Comparison of ENCODE assay signal across 11 mouse cellular contexts in genomic region chr5:115487942-115488580, GRCm38 (mm10). TPM values are rescaled to one million over a fixed set of nuclear protein-coding genes. Genes with fewer than 3 reads are reported as not detected.
DNase-seq lines count a peak whose midpoint lies in the region; ATAC-seq and TF ChIP-seq lines count a peak whose summit lies in the region.
"Had no signal": no experiment of that assay in that cellular context is flagged by ENCODE, and none has a peak within 500 bp of the region (broad histone marks: within the 10 kb centered on the region; RNA-seq: fewer than 3 reads in every experiment).

No protein-coding gene starts in this region.

- no peaks in the 10 kb centered on the region for H3K9me3 ChIP-seq in midbrain, embryonic 16.5 days (replicated peaks; ENCODE audit: control insufficient read depth, low read length, poor library complexity, severe bottlenecking)
- no peaks in the 10 kb centered on the region for H3K9me3 ChIP-seq in midbrain, embryonic 14.5 days (ENCODE audit: control insufficient read depth, low read length)
- no peaks in the 10 kb centered on the region for H3K9me3 ChIP-seq in hindbrain, embryonic 15.5 days

- H3K9ac ChIP-seq in heart, adult 2 months (ENCODE audit: low read depth, low read length) = no peak overlapping the region
- no peak overlapping the region for H3K9ac ChIP-seq in midbrain, embryonic 16.5 days (ENCODE audit: low read depth, low read length)
- no peak overlapping the region for H3K9ac ChIP-seq in midbrain, embryonic 14.5 days (replicated peaks; ENCODE audit: low read length)
- no peak overlapping the region for H3K9ac ChIP-seq in hindbrain, embryonic 15.5 days

- no peak for TF ChIP-seq POLR2A in heart, adult 2 months (IDR thresholded peaks at IDR 0.05; ENCODE audit: insufficient read depth, low read depth, low read length)
- TF ChIP-seq POLR2A in small intestine, adult 2 months (IDR thresholded peaks at IDR 0.05; ENCODE audit: low read depth, low read length) = no peak

- no peak for ATAC-seq in midbrain, embryonic 16.5 days
- no peak for ATAC-seq in midbrain, embryonic 14.5 days (ENCODE audit: low FRiP score, low TSS enrichment)
- ATAC-seq in hindbrain, embryonic 15.5 days (ENCODE audit: low FRiP score, low read depth) = no peak

- H3K4me1 ChIP-seq in heart, adult 2 months (ENCODE audit: control insufficient read depth, insufficient read depth, low read length) = peaks cover 4% of the 10 kb centered on the region
- H3K4me1 ChIP-seq in midbrain, embryonic 16.5 days (ENCODE audit: control insufficient read depth, insufficient read depth, low read length) = peaks cover 25% of the 10 kb centered on the region
- peaks cover 19% of the 10 kb centered on the region for H3K4me1 ChIP-seq in midbrain, embryonic 14.5 days (ENCODE audit: control insufficient read depth, insufficient read depth, low read length)
- peaks cover 36% of the 10 kb centered on the region for H3K4me1 ChIP-seq in hindbrain, embryonic 15.5 days (replicated peaks)
- H3K4me1 ChIP-seq in small intestine, adult 2 months (ENCODE audit: control insufficient read depth, insufficient read depth, insufficient read length, low read length) = peaks cover 7% of the 10 kb centered on the region; the same call in 1 of the 2 replicates

- H3K4me2 ChIP-seq in midbrain, embryonic 16.5 days (ENCODE audit: low read length) = peak overlapping the region; percentile 82; the same call in 1 of the 2 replicates
- no peak overlapping the region for H3K4me2 ChIP-seq in midbrain, embryonic 14.5 days (ENCODE audit: low read length)
- H3K4me2 ChIP-seq in hindbrain, embryonic 15.5 days = peak overlapping the region; percentile 74; the same call in 1 of the 2 replicates

- no peak overlapping the region for H3K4me3 ChIP-seq in heart, adult 2 months
- H3K4me3 ChIP-seq in midbrain, embryonic 16.5 days (ENCODE audit: low read depth, low read length) = no peak overlapping the region
- H3K4me3 ChIP-seq in midbrain, embryonic 14.5 days (replicated peaks; ENCODE audit: low read depth, low read length) = no peak overlapping the region
- H3K4me3 ChIP-seq in hindbrain, embryonic 15.5 days = peak overlapping the region; percentile 44; the same call in 1 of the 2 replicates
- no peak overlapping the region for H3K4me3 ChIP-seq in small intestine, adult 2 months (ENCODE audit: low read depth, low read length)

- no peaks in the 10 kb centered on the region for H3K27me3 ChIP-seq in heart, adult 2 months (ENCODE audit: control insufficient read depth, insufficient read depth, low read length)
- no peaks in the 10 kb centered on the region for H3K27me3 ChIP-seq in midbrain, embryonic 16.5 days (ENCODE audit: control insufficient read depth, insufficient read depth, low read depth, low read length)
- H3K27me3 ChIP-seq in midbrain, embryonic 14.5 days (ENCODE audit: control insufficient read depth, insufficient read depth, low read length) = no peaks in the 10 kb centered on the region
- no peaks in the 10 kb centered on the region for H3K27me3 ChIP-seq in hindbrain, embryonic 15.5 days
- no peaks in the 10 kb centered on the region for H3K27me3 ChIP-seq in small intestine, adult 2 months (ENCODE audit: control insufficient read depth, insufficient read depth, low read length)

- H3K36me3 ChIP-seq in heart, adult 2 months (ENCODE audit: control insufficient read depth, insufficient read depth, low read length) = no peaks in the 10 kb centered on the region
- no peaks in the 10 kb centered on the region for H3K36me3 ChIP-seq in midbrain, embryonic 16.5 days (ENCODE audit: control insufficient read depth, insufficient read depth, low read length)
- no peaks in the 10 kb centered on the region for H3K36me3 ChIP-seq in midbrain, embryonic 14.5 days (ENCODE audit: control insufficient read depth, insufficient read depth, low read length)
- H3K36me3 ChIP-seq in hindbrain, embryonic 15.5 days = no peaks in the 10 kb centered on the region
- H3K36me3 ChIP-seq in small intestine, adult 2 months (ENCODE audit: control insufficient read depth, insufficient read depth, low read length) = no peaks in the 10 kb centered on the region

- no peaks in the 10 kb centered on the region for H3K79me2 ChIP-seq in heart, adult 2 months (replicated peaks; ENCODE audit: control insufficient read depth, insufficient read depth, low read length)

- TF ChIP-seq EP300 in heart, adult 2 months (IDR thresholded peaks at IDR 0.05; ENCODE audit: insufficient read depth, low read depth, low read length) = no peak

- TF ChIP-seq CTCF in heart, adult 2 months (IDR thresholded peaks at IDR 0.05) = no peak
- TF ChIP-seq CTCF in small intestine, adult 2 months (IDR thresholded peaks at IDR 0.05; ENCODE audit: extremely low read depth, insufficient read length, insufficient replicate concordance, low read depth, low read length) = no peak

- intact Hi-C loops in heart, adult 2 months (cut with DNase I) = loop anchor here (10.0 kb wide), 2 partner anchors 147 to 213 kb away; partner anchors contain the start of genes Coq5, Rab35 and Rnf10
- intact Hi-C loops in heart, postnatal 36 days (cut with DNase I) = no loop called here

- DNase-seq in heart, adult 2 months = no peak
- DNase-seq in heart, postnatal 36 days = no peak
- DNase-seq in midbrain, embryonic 14.5 days = no peak
- no peak for DNase-seq in adrenal gland, adult 8-10 months
- no peak for DNase-seq in left cerebral cortex, adult 18-20 months (ENCODE audit: low spot score in 2 of 2)
- DNase-seq: adrenal gland, adult 2 months; gastrocnemius, postnatal 10 days; lung, embryonic 14.5 days had no signal

- 79% methylated on average over 9 of the region's 9 CpGs for WGBS in heart, adult 2 months
- 79% methylated on average over 9 of the region's 9 CpGs for WGBS in midbrain, embryonic 16.5 days
- 73% methylated on average over 9 of the region's 9 CpGs for WGBS in midbrain, embryonic 14.5 days
- 78% methylated on average over 9 of the region's 9 CpGs for WGBS in hindbrain, embryonic 15.5 days
- WGBS in small intestine, adult 2 months = 83% methylated on average over 9 of the region's 9 CpGs

- H3K27ac ChIP-seq in heart, adult 2 months = peak overlapping the region; percentile 100; the same call in 1 of the 2 replicates
- H3K27ac ChIP-seq in midbrain, embryonic 16.5 days (ENCODE audit: low read length) = no peak overlapping the region
- no peak overlapping the region for H3K27ac ChIP-seq in midbrain, embryonic 14.5 days (replicated peaks; ENCODE audit: low read depth, low read length)
- no peak overlapping the region for H3K27ac ChIP-seq in hindbrain, embryonic 15.5 days (replicated peaks)
- 0 out of 2 replicates have a peak overlapping the region, but pooled peaks have one; percentile 5 for H3K27ac ChIP-seq in small intestine, adult 2 months (ENCODE audit: insufficient read depth, low read depth, low read length)

RNA-seq across cellular contexts. Expression of gene Sirt4, which starts 3.5 kb away (rescaled TPM):
- 10 to 100 TPM; 15.3 to 18.8 TPM for total RNA-seq in heart, adult 2 months (2021)
- polyA plus RNA-seq in heart, adult 2 months (2012; rRNA removed) = 25.1 and 31.3 TPM in 2 replicates
- total RNA-seq in heart, postnatal 36 days (2021) = 10 to 100 TPM; 17.9 to 18.1 TPM
- 32.3 and 32.7 TPM in 2 replicates for polyA plus RNA-seq in midbrain, embryonic 16.5 days (2015; fragmentation: Nextera tagmentation; extraction: Ambion mirVana)
- 23.8 and 25.9 TPM in 2 replicates for polyA plus RNA-seq in midbrain, embryonic 14.5 days (2014; fragmentation: Nextera tagmentation; extraction: Ambion mirVana)
- 27.3 and 32.2 TPM in 2 replicates for polyA plus RNA-seq in hindbrain, embryonic 15.5 days (2015; fragmentation: Nextera tagmentation; extraction: Ambion mirVana)
- polyA plus RNA-seq in small intestine, adult 2 months (2012; rRNA removed) = 9.9 and 13.6 TPM in 2 replicates
- total RNA-seq in adrenal gland, adult 8-10 months (2022) = 10 to 100 TPM; 24.6 to 53.8 (median 41.2) TPM
- 10 to 100 TPM; 37.1 to 37.8 TPM for total RNA-seq in left cerebral cortex, adult 18-20 months (2021)

RNA-seq across cellular contexts. Expression of gene Pxn, which starts 18.4 kb away (rescaled TPM):
- total RNA-seq in heart, adult 2 months (2021) = 10 to 100 TPM; 35.9 to 37.1 TPM
- polyA plus RNA-seq in heart, adult 2 months (2012; rRNA removed) = 51.9 and 56.5 TPM in 2 replicates
- total RNA-seq in heart, postnatal 36 days (2021) = 10 to 100 TPM; 36.2 to 37.9 TPM
- 18.3 and 18.5 TPM in 2 replicates for polyA plus RNA-seq in midbrain, embryonic 16.5 days (2015; fragmentation: Nextera tagmentation; extraction: Ambion mirVana)
- 10.9 and 11.3 TPM in 2 replicates for polyA plus RNA-seq in midbrain, embryonic 14.5 days (2014; fragmentation: Nextera tagmentation; extraction: Ambion mirVana)
- 22.0 and 24.3 TPM in 2 replicates for polyA plus RNA-seq in hindbrain, embryonic 15.5 days (2015; fragmentation: Nextera tagmentation; extraction: Ambion mirVana)
- polyA plus RNA-seq in small intestine, adult 2 months (2012; rRNA removed) = 65.1 and 136 TPM in 2 replicates
- 10 to 100 TPM; 32.1 to 64.5 (median 44.8) TPM for total RNA-seq in adrenal gland, adult 8-10 months (2022)
- total RNA-seq in left cerebral cortex, adult 18-20 months (2021) = 10 to 100 TPM; 22.2 to 25.7 TPM

RNA-seq across cellular contexts. Expression of gene Pla2g1b, which starts 22.0 kb away (rescaled TPM):
- not detected for total RNA-seq in heart, adult 2 months (2021)
- polyA plus RNA-seq in heart, adult 2 months (2012; rRNA removed) = not detected in 2 replicates
- not detected for total RNA-seq in heart, postnatal 36 days (2021)
- not detected in 2 replicates for polyA plus RNA-seq in midbrain, embryonic 16.5 days (2015; fragmentation: Nextera tagmentation; extraction: Ambion mirVana)
- polyA plus RNA-seq in midbrain, embryonic 14.5 days (2014; fragmentation: Nextera tagmentation; extraction: Ambion mirVana) = not detected in 2 replicates
- 0.54 TPM in 1 of 2 replicates, not detected in the other for polyA plus RNA-seq in hindbrain, embryonic 15.5 days (2015; fragmentation: Nextera tagmentation; extraction: Ambion mirVana)
- 5.2 and 2,024 TPM in 2 replicates for polyA plus RNA-seq in small intestine, adult 2 months (2012; rRNA removed)
- under 1 TPM in 1 of 4 experiments, not detected in 3; 0.93 TPM for total RNA-seq in adrenal gland, adult 8-10 months (2022)
- not detected for total RNA-seq in left cerebral cortex, adult 18-20 months (2021)
- total RNA-seq: adrenal gland, adult 2 months; gastrocnemius, postnatal 10 days had no signal
- polyA plus RNA-seq: adrenal gland, adult 2 months had no signal

RNA-seq across cellular contexts. Expression of gene Msi1, which starts 58.7 kb away (rescaled TPM):
- under 1 TPM; 0.55 to 0.99 TPM for total RNA-seq in heart, adult 2 months (2021)
- polyA plus RNA-seq in heart, adult 2 months (2012; rRNA removed) = 0.61 and 0.64 TPM in 2 replicates
- 1 to 10 TPM in 1 of 2 experiments, under 1 TPM in 1; 0.92 to 1.2 TPM for total RNA-seq in heart, postnatal 36 days (2021)
- 47.9 and 53.7 TPM in 2 replicates for polyA plus RNA-seq in midbrain, embryonic 16.5 days (2015; fragmentation: Nextera tagmentation; extraction: Ambion mirVana)
- 71.6 and 101 TPM in 2 replicates for polyA plus RNA-seq in midbrain, embryonic 14.5 days (2014; fragmentation: Nextera tagmentation; extraction: Ambion mirVana)
- polyA plus RNA-seq in hindbrain, embryonic 15.5 days (2015; fragmentation: Nextera tagmentation; extraction: Ambion mirVana) = 59.9 and 60.3 TPM in 2 replicates
- polyA plus RNA-seq in small intestine, adult 2 months (2012; rRNA removed) = 4.6 and 9.0 TPM in 2 replicates
- total RNA-seq in adrenal gland, adult 8-10 months (2022) = 10 to 100 TPM; 17.5 to 27.3 (median 21.7) TPM
- total RNA-seq in left cerebral cortex, adult 18-20 months (2021) = 10 to 100 TPM; 48.8 to 49.1 TPM

Comparison
In these comparisons a context has a peak if more than half of its experiments do, and no peak if none do; other contexts are left out.
1. H3K27ac ChIP-seq: peak in heart, adult 2 months (single experiment) and small intestine, adult 2 months (single experiment); none in midbrain, embryonic 16.5 days (single experiment), midbrain, embryonic 14.5 days (single experiment) and hindbrain, embryonic 15.5 days (single experiment).